Mouse (Mus musculus) embryonic fibroblast, embryonic 13.5 days (primary cell): ENCODE data around the gene Rasgef1b.

Experiments
- CTCF ChIP-seq: IDR thresholded peaks from 2 replicates; pipeline ENCODE4 v1.5.1; 2011; ENCODE audit warnings: mild to moderate bottlenecking, control low read depth, low read length, moderate library complexity, borderline replicate concordance; ENCODE audit not compliant: insufficient read depth
- POLR2A ChIP-seq: IDR thresholded peaks from 2 replicates; pipeline ENCODE4 v1.6.1; 2011; ENCODE audit warnings: low read depth, mild to moderate bottlenecking, control low read depth, low read length, moderate library complexity

DNA sequence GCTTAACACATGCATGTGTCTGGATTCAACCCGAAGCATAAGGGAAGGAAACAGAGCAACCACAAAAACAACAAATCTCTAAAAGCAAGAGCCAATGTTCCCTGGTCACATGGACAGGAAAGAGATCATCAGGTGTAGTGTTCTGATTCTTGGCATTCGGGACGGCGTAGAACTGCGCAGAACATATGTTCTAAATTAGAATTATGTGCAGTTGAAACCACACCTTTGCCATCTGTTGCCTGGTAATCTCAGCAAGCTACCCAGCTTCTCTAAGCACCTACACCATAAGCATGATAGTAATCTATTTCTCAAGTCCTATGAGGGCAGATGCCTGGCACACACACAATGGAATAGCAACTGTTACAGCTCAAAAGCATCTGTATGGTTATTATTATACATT is 27.1 kb downstream of the Rasgef1b start:
- TF ChIP-seq POLR2A (no peak), CTCF (no peak)
